Mouse (Mus musculus) intestine, postnatal 0 days (tissue): ENCODE data around the gene Nostrin. TPM values are rescaled to one million over a fixed set of nuclear protein-coding genes. Genes with fewer than 3 reads are reported as not detected.

Experiments used
- ATAC-seq: fragments of 200-750 bp; cut with Nextera tagmentation; 2 replicates; pipeline ENCODE4 v1.8.0; 2017; ENCODE audit warnings: mild to moderate bottlenecking, moderate TSS enrichment, moderate library complexity
- H3K27ac ChIP-seq: fragments of 300-500 bp; sonication (generic); 2 replicates; pipeline ENCODE4 v1.5.1; 2014; ENCODE audit warnings: mild to moderate bottlenecking, low read depth, low read length, moderate library complexity
- H3K27me3 ChIP-seq: fragments of 300-500 bp; sonication (generic); replicated peaks from 2 replicates; pipeline ENCODE4 v1.6.1; 2014; ENCODE audit warnings: low read length, mixed read lengths; ENCODE audit not compliant: control insufficient read depth, insufficient read depth
- H3K36me3 ChIP-seq: fragments of 300-500 bp; sonication (generic); 2 replicates; pipeline ENCODE4 v1.6.1; 2014; ENCODE audit warnings: mild to moderate bottlenecking, moderate library complexity; ENCODE audit not compliant: control insufficient read depth, insufficient read depth
- H3K4me1 ChIP-seq: fragments of 300-500 bp; sonication (generic); replicated peaks from 2 replicates; pipeline ENCODE4 v1.6.1; 2014; ENCODE audit warnings: antibody characterized with exemption, low read length, mixed read lengths; ENCODE audit not compliant: control insufficient read depth, insufficient read depth
- H3K4me2 ChIP-seq: fragments of 300-500 bp; sonication (generic); replicated peaks from 2 replicates; pipeline ENCODE4 v1.6.1; 2014; ENCODE audit warnings: low read depth, mild to moderate bottlenecking, moderate library complexity
- H3K4me3 ChIP-seq: fragments of 300-500 bp; sonication (generic); 2 replicates; pipeline ENCODE4 v1.5.1; 2014; ENCODE audit warnings: low read depth, low read length
- H3K9ac ChIP-seq: fragments of 300-500 bp; sonication (generic); 2 replicates; pipeline ENCODE4 v1.6.1; 2014; ENCODE audit warnings: mild to moderate bottlenecking, low read depth, low read length
- H3K9me3 ChIP-seq: fragments of 300-500 bp; sonication (generic); 2 replicates; pipeline ENCODE4 v1.6.1; 2016; ENCODE audit warnings: mixed run types; ENCODE audit not compliant: control insufficient read depth
- CTCF ChIP-seq: sonication (generic); IDR thresholded peaks from 2 replicates; pipeline ENCODE4 v1.5.1; 2016; ENCODE audit warnings: low read depth, mild to moderate bottlenecking, control low read depth, antibody characterized with exemption, moderate library complexity
- WGBS: fragments of 180-500 bp; shearing (Covaris S2); extraction: QIAGEN DNeasy Blood & Tissue Kit; methylation state at CpG from one replicate; pipeline ENCODE4 v1.1.7; 2014; 5-methylcytosine and 5-hydroxymethylcytosine counted together
- polyA plus RNA-seq: library from polyadenylated mRNA; unstranded; fragments of >200 nt; fragmentation: Nextera tagmentation; extraction: Ambion mirVana; gene quantifications from 2 replicates; pipeline ENCODE4 v1.2.1, GENCODE M21; 2015

The Nostrin gene
- polyA plus RNA-seq, 1 experiment from 2014 or later = 33.3 TPM

DNA sequence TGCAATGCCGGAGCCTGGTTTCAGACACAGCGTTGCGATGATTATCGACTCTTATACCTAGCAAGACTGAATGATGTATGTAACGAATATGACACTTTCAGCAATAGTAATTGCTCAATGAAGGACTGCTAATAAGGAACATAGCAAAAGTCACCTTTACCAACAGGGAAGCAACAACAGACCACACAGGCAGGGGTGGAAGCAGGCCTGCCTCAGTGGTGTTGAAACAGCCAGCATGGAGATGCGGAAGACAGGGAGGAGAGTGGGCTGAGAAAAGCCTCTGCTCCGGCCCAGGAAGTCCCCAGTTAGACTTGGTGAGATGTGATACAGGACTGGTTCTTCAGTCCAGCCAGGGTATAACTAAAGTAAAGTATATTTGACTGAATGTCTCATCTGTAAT, 36.5 kb upstream of the Nostrin start:
- ATAC-seq = no peak
- H3K27ac ChIP-seq = no peak overlapping the region
- no peaks in the 10 kb centered on the region for H3K9me3 ChIP-seq
- TF ChIP-seq CTCF = no peak
- H3K4me3 ChIP-seq = no peak overlapping the region
- no peak overlapping the region for H3K9ac ChIP-seq
- no peaks in the 10 kb centered on the region for H3K27me3 ChIP-seq
- H3K4me2 ChIP-seq = no peak overlapping the region
- no peaks in the 10 kb centered on the region for H3K4me1 ChIP-seq
- 0 out of 2 replicates have a peak, but pooled peaks cover 8% of the 10 kb centered on the region for H3K36me3 ChIP-seq
- 97% methylated on average over 7 of the region's 7 CpGs for whole genome bisulfite sequencing

DNA sequence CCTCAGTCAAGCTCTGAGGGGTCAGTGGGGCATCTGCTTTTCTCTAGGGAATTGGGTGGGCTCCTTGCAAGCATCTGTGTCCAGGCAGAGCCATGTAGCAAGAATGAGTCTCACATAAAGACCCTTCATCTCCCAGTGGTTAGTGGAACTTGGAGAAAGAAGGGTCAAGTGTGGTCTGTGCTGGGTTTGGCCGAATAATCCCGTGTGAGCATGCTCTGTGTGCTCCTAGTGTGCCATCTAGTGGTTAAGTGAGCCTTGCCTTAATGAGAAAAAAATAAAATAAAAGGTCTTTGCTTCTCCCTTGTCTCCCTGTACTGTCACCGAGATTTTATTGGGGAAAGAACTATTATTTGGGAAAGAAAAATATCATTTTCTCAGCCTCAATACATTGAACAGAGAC, 34.9 kb upstream of the Nostrin start:
- 19% methylated on average over 3 of the region's 3 CpGs for WGBS
- no peak overlapping the region for H3K9ac ChIP-seq
- H3K27me3 ChIP-seq = no peaks in the 10 kb centered on the region
- H3K36me3 ChIP-seq = peaks cover 8% of the 10 kb centered on the region; the same call in 1 of the 2 replicates
- no peak overlapping the region for H3K4me3 ChIP-seq
- TF ChIP-seq CTCF = peak; percentile 93
- no peak overlapping the region for H3K27ac ChIP-seq
- H3K9me3 ChIP-seq = no peaks in the 10 kb centered on the region
- no peaks in the 10 kb centered on the region for H3K4me1 ChIP-seq
- H3K4me2 ChIP-seq = no peak overlapping the region
- no peak for ATAC-seq

DNA sequence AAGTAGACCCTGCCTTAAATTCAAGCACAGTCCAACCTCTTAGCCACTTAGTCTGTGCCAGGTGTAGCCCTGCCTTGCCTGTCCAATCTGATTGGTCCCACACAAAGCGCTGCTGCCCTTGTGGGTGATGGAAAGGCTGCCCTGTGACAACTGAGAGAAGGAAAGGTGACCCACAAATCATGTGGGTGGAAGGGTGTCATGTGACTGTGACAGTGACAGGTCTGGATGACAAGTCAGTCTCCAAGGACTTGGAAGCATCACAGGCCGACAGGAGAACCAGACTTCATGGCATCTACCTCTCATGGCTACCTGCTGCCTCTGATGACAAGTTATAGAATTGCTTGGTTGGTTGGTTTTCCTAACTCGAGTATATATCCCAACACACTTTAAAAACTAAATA, 32.1 kb upstream of the Nostrin start:
- no peak for TF ChIP-seq CTCF
- WGBS = 89% methylated on average over 3 of the region's 3 CpGs

DNA sequence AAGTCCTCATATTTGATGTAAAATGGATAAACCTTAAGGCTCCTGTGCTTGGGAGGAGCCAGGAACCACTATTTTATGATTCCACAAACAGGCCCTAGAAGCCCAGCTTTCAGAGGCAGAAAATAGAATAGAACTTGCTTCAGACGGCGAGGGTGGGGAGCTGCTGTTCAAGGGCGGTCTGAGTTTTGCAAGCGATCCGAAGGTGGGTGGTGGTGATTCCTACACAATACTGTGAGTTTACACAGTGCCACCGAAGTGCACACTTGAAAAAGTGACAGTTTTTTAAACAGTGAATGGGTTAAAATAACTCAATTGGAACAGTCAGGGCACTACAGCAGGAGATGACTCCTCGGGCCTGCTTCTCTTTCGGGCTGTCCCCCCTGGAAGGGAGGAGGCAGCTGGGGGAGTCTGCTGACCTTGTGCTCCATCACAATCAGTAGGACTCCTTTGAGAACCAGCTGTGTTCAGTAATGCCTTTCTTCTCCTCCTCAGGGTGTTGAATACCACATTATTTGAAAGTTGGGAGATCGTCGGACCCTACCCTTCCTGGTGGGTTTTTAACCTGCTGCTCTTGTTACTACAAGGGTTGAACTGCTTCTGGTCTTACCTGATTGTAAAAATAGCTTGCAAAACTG, 31.0 kb upstream of the Nostrin start:
- Histone ChIP-seq H3K27me3 (no peaks in the 10 kb centered on the region), H3K4me2 (no peak overlapping the region), H3K9me3 (no peaks in the 10 kb centered on the region), H3K4me3 (no peak overlapping the region), H3K27ac (no peak overlapping the region), H3K9ac (no peak overlapping the region), H3K36me3 (peaks cover 7% of the 10 kb centered on the region), H3K4me1 (no peaks in the 10 kb centered on the region)
- WGBS = 65% methylated on average over 10 of the region's 10 CpGs
- TF ChIP-seq CTCF = no peak
- ATAC-seq = no peak

More for the DNA sequence above, 32.1 kb upstream of the Nostrin start:
- Histone ChIP-seq H3K9ac (no peak overlapping the region), H3K27ac (no peak overlapping the region), H3K9me3 (no peaks in the 10 kb centered on the region), H3K4me3 (no peak overlapping the region), H3K36me3 (peaks cover 7% of the 10 kb centered on the region), H3K4me2 (no peak overlapping the region), H3K27me3 (no peaks in the 10 kb centered on the region), H3K4me1 (no peaks in the 10 kb centered on the region)
- no peak for ATAC-seq

DNA sequence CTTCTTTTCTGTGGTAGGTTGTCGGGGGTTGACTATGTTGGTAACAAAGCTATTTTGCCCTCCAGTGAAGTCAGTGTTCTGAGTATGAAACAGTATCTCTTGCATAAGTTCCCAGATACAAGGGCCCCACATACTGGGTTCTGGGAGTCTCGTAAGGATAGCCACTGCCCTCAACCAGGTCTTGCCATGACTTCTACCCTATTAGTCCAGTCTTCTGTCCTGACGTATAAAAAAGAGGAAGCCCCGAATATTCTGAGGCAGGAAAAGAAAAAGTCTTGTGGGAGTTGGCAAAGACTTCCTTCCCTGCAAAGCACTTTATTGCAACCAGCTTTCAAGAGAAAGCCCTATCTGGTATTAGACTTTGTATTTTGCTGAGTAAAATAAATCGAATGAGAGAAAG, 26.4 kb upstream of the Nostrin start:
- no peak for ATAC-seq
- Histone ChIP-seq H3K9me3 (no peaks in the 10 kb centered on the region), H3K4me2 (no peak overlapping the region), H3K27me3 (no peaks in the 10 kb centered on the region), H3K36me3 (peaks cover 10% of the 10 kb centered on the region), H3K4me3 (no peak overlapping the region), H3K27ac (no peak overlapping the region), H3K4me1 (no peaks in the 10 kb centered on the region), H3K9ac (no peak overlapping the region)
- no peak for TF ChIP-seq CTCF
- WGBS = 56% methylated on average over 5 of the region's 5 CpGs

DNA sequence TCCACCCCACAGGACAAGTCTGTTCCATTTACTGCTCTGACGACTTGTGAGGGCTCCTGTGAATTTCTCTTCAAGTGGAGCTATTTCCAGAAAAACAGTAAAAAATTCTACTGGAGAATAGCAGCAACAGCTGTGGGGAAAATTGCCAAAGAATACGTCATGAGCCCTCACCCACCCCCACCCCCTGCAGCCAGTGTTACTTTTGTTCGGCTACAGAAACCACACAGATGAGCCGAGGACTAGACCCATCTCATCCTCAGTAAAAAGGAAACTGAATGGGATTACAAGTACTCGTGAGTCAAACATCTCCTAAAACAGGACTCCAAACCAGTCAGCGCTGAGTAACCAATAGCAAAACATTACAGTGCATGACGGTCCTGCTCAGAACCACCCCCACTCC, 25.9 kb upstream of the Nostrin start:
- Histone ChIP-seq H3K27ac (no peak overlapping the region), H3K27me3 (no peaks in the 10 kb centered on the region), H3K9ac (no peak overlapping the region), H3K4me3 (no peak overlapping the region), H3K36me3 (peaks cover 11% of the 10 kb centered on the region), H3K4me1 (no peaks in the 10 kb centered on the region), H3K9me3 (no peaks in the 10 kb centered on the region), H3K4me2 (no peak overlapping the region)
- WGBS = 62% methylated on average over 7 of the region's 7 CpGs
- no peak for ATAC-seq
- TF ChIP-seq CTCF = no peak
